Mouse (Mus musculus): ENCODE measurements around the gene 1700029F12Rik. TPM values are rescaled to one million over a fixed set of nuclear protein-coding genes. Genes with fewer than 3 reads are reported as not detected.

Gene 1700029F12Rik
- total RNA-seq (2012; rRNA removed) (not detected in 2 replicates), total RNA-seq (2014; rRNA removed) (not detected in 2 replicates), polyA plus RNA-seq (2012; ENCODE audit: insufficient read length, low read depth) (not detected in 2 replicates)

GRCm38 (mm10) chr13:97034262-97034661, at the start of gene 1700029F12Rik:
Gene 1700029F12Rik, minus strand, starts transcription at chr13:97034362.
- Histone ChIP-seq H3K4me1 (ENCODE audit: control insufficient read depth in 1 of 2, insufficient read depth in 2 of 2) (no peaks in the 10 kb centered on the region), H3K9me3 (replicated peaks; ENCODE audit: low read length) (no peaks in the 10 kb centered on the region), H3K4me2 (ENCODE audit: insufficient read depth, low read depth, poor library complexity, severe bottlenecking) (no peak within 1 kb of the TSS), H3K27ac (ENCODE audit: insufficient read depth, low read depth) (no peak within 1 kb of the TSS), H3K79me2 (replicated peaks; ENCODE audit: control insufficient read depth, extremely low read depth, insufficient read depth, poor library complexity, severe bottlenecking) (no peaks in the 10 kb centered on the region), H3K27me3 (replicated peaks) (no peaks in the 10 kb centered on the region), H3K4me3 (replicated peaks in 1 of 3; ENCODE audit: low read depth in 2 of 3, low read length in 2 of 3, poor library complexity in 1 of 3) (no peak within 1 kb of the TSS), H3K9ac (ENCODE audit: insufficient read depth, low read depth) (no peak within 1 kb of the TSS), H3K36me3 (replicated peaks in 1 of 2; ENCODE audit: control insufficient read depth in 1 of 2, insufficient read depth in 1 of 2, low read length in 1 of 2) (no peaks in the 10 kb centered on the region)
- dilution Hi-C loops (cut with MboI; ENCODE audit: extremely low pct_ligation_motif_present, extremely low pct_unique_long_range_greater_than_20kb, low sequenced_read_pairs) (no loop called here), in situ Hi-C loops (cut with MboI; ENCODE audit: low pct_ligation_motif_present, low pct_unique_long_range_greater_than_20kb, low sequenced_read_pairs) (no loop called here)
- TF ChIP-seq NRF1 (IDR thresholded peaks at IDR 0.05; ENCODE audit: low read depth, low read length): no peak
- no peak for DNase-seq (ENCODE audit: extremely low read depth)

- TF ChIP-seq RCOR1 (conservative IDR thresholded peaks at IDR 0.05; ENCODE audit: low read depth, low read length) (no peak), UBTF (IDR thresholded peaks at IDR 0.05; ENCODE audit: low read depth, low read length) (no peak), TCF12 (IDR thresholded peaks at IDR 0.05; ENCODE audit: low read depth, low read length) (no peak), E2F4 (IDR thresholded peaks at IDR 0.05; ENCODE audit: insufficient replicate concordance, low read depth, low read length) (no peak), MXI1 (IDR thresholded peaks at IDR 0.05; ENCODE audit: low read depth, low read length) (no peak), ZKSCAN1 (IDR thresholded peaks at IDR 0.05; ENCODE audit: borderline replicate concordance, low read depth, low read length) (no peak), IRF4 (IDR thresholded peaks at IDR 0.05; ENCODE audit: low read depth, low read length) (no peak), MAFK (IDR thresholded peaks at IDR 0.05; ENCODE audit: insufficient replicate concordance, low read length) (no peak), POLR2A (IDR thresholded peaks at IDR 0.05; ENCODE audit: low read depth, low read length) (no peak), ZNF384 (IDR thresholded peaks at IDR 0.05; ENCODE audit: low read depth, low read length) (no peak), POLR2AphosphoS2 (IDR thresholded peaks at IDR 0.05; ENCODE audit: low read depth, low read length) (no peak)
- dilution Hi-C loops (cut with MboI; ENCODE audit: extremely low pct_ligation_motif_present, extremely low pct_unique_long_range_greater_than_20kb, low sequenced_read_pairs) (no loop called here), in situ Hi-C loops (cut with MboI; ENCODE audit: low pct_ligation_motif_present, low pct_unique_long_range_greater_than_20kb, low sequenced_read_pairs) (no loop called here)
- H3K9me3 ChIP-seq (replicated peaks; ENCODE audit: low read length): no peaks in the 10 kb centered on the region
- DNase-seq (ENCODE audit: extremely low read depth): no peak
- H3K4me1 ChIP-seq (ENCODE audit: control insufficient read depth in 1 of 2, insufficient read depth in 2 of 2): no peaks in the 10 kb centered on the region
- H3K27me3 ChIP-seq (replicated peaks): no peaks in the 10 kb centered on the region
- H3K4me2 ChIP-seq (ENCODE audit: insufficient read depth, low read depth, poor library complexity, severe bottlenecking): no peak overlapping the region
- H3K9ac ChIP-seq (ENCODE audit: insufficient read depth, low read depth): no peak overlapping the region
- no peaks in the 10 kb centered on the region for H3K36me3 ChIP-seq (replicated peaks in 1 of 2; ENCODE audit: control insufficient read depth in 1 of 2, insufficient read depth in 1 of 2, low read length in 1 of 2)
- no peaks in the 10 kb centered on the region for H3K79me2 ChIP-seq (replicated peaks; ENCODE audit: control insufficient read depth, extremely low read depth, insufficient read depth, poor library complexity, severe bottlenecking)
- H3K27ac ChIP-seq (ENCODE audit: insufficient read depth, low read depth): no peak overlapping the region
- no peak overlapping the region for H3K4me3 ChIP-seq (replicated peaks in 1 of 3; ENCODE audit: low read depth in 2 of 3, low read length in 2 of 3, poor library complexity in 1 of 3)
These were observed 48.3 kb upstream of the 1700029F12Rik start for GRCm38 (mm10) chr13:97082432-97082831.

GRCm38 (mm10) chr13:97080615-97081014, 46.5 kb upstream of the 1700029F12Rik start:
- Histone ChIP-seq H3K9ac (ENCODE audit: insufficient read depth, low read depth) (no peak overlapping the region), H3K27ac (ENCODE audit: insufficient read depth, low read depth) (no peak overlapping the region), H3K36me3 (replicated peaks in 1 of 2; ENCODE audit: control insufficient read depth in 1 of 2, insufficient read depth in 1 of 2, low read length in 1 of 2) (no peaks in the 10 kb centered on the region), H3K4me1 (ENCODE audit: control insufficient read depth in 1 of 2, insufficient read depth in 2 of 2) (no peaks in the 10 kb centered on the region), H3K27me3 (replicated peaks) (no peaks in the 10 kb centered on the region), H3K4me2 (ENCODE audit: insufficient read depth, low read depth, poor library complexity, severe bottlenecking) (no peak overlapping the region), H3K79me2 (replicated peaks; ENCODE audit: control insufficient read depth, extremely low read depth, insufficient read depth, poor library complexity, severe bottlenecking) (no peaks in the 10 kb centered on the region), H3K9me3 (replicated peaks; ENCODE audit: low read length) (no peaks in the 10 kb centered on the region), H3K4me3 (replicated peaks in 1 of 3; ENCODE audit: low read depth in 2 of 3, low read length in 2 of 3, poor library complexity in 1 of 3) (no peak overlapping the region)
- dilution Hi-C loops (cut with MboI; ENCODE audit: extremely low pct_ligation_motif_present, extremely low pct_unique_long_range_greater_than_20kb, low sequenced_read_pairs) (no loop called here), in situ Hi-C loops (cut with MboI; ENCODE audit: low pct_ligation_motif_present, low pct_unique_long_range_greater_than_20kb, low sequenced_read_pairs) (no loop called here)
- no peak for TF ChIP-seq MYC (IDR thresholded peaks at IDR 0.05; ENCODE audit: low read depth, low read length)
- no peak for TF ChIP-seq MAZ (IDR thresholded peaks at IDR 0.05; ENCODE audit: low read depth, low read length)
- no peak for TF ChIP-seq E2F4 (IDR thresholded peaks at IDR 0.05; ENCODE audit: insufficient replicate concordance, low read depth, low read length)
- TF ChIP-seq ETS1 (conservative IDR thresholded peaks at IDR 0.05; ENCODE audit: low read depth, low read length): no peak
- no peak for TF ChIP-seq USF1 (IDR thresholded peaks at IDR 0.05; ENCODE audit: low read depth, low read length)
- DNase-seq (ENCODE audit: extremely low read depth): no peak

All from CH12.LX (cell line).